Mouse (Mus musculus): ENCODE results near the gene Ly6g5c.

DNA sequence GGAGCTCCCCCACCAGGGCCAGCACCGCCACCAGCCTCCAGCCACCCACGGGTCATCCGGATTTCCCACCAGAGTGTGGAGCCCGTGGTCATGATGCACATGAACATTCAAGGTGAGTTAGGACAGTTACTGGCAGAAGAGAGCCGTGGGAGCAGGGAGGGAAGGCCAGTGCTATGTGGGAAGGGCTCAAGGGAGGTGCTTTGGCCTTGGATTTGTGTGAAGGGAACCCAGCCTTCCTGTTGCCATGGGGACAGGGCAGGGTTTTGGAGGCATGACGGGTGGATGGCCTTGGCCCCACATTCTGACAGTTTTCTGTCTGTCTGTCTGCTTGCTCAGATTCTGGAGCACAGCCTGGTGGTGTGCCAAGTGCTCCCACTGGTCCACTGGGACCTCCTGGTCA is 33.9 kb downstream of the Ly6g5c start:
- TF ChIP-seq CTCF (IDR thresholded peaks at IDR 0.05; ENCODE audit: extremely low read depth, insufficient read length, insufficient replicate concordance, low read depth, low read length) (no peak), POLR2A (IDR thresholded peaks at IDR 0.05; ENCODE audit: low read depth, low read length) (no peak)

Measured in small intestine, adult 2 months (tissue).